Mouse (Mus musculus) hindbrain, embryonic 16.5 days (tissue): ENCODE data around the gene Setd1b. TPM values are rescaled to one million over a fixed set of nuclear protein-coding genes. Genes with fewer than 3 reads are reported as not detected.
A peak's percentile ranks its signal among the peaks of the same experiment; 100 is the strongest.

Source experiments
- ATAC-seq: fragments of 200-750 bp; cut with Nextera tagmentation; 2 replicates; pipeline ENCODE4 v1.8.0; 2017; ENCODE audit warnings: moderate TSS enrichment, moderate library complexity
- H3K27ac ChIP-seq: fragments of 300-500 bp; sonication (generic); 2 replicates; pipeline ENCODE4 v1.5.1; 2014; ENCODE audit warnings: low read depth, mild to moderate bottlenecking, control low read depth, low read length, moderate library complexity
- H3K27me3 ChIP-seq: fragments of 300-500 bp; sonication (generic); replicated peaks from 2 replicates; pipeline ENCODE4 v1.6.1; 2014; ENCODE audit warnings: low read length; ENCODE audit not compliant: control insufficient read depth, insufficient read depth
- H3K36me3 ChIP-seq: fragments of 300-500 bp; sonication (generic); 2 replicates; pipeline ENCODE4 v1.6.1; 2014; ENCODE audit warnings: mild to moderate bottlenecking, low read length, moderate library complexity, mixed read lengths; ENCODE audit not compliant: control insufficient read depth, insufficient read depth
- H3K4me1 ChIP-seq: fragments of 300-500 bp; sonication (generic); 2 replicates; pipeline ENCODE4 v1.6.1; 2014; ENCODE audit warnings: low read depth, low read length; ENCODE audit not compliant: control insufficient read depth, insufficient read depth
- H3K4me2 ChIP-seq: fragments of 300-500 bp; sonication (generic); 2 replicates; pipeline ENCODE4 v1.6.1; 2014; ENCODE audit warnings: mild to moderate bottlenecking, low read length, control low read depth, moderate library complexity
- H3K4me3 ChIP-seq: fragments of 300-500 bp; sonication (generic); 2 replicates; pipeline ENCODE4 v1.5.1; 2014; ENCODE audit warnings: mild to moderate bottlenecking, low read length, control low read depth, moderate library complexity
- H3K9ac ChIP-seq: fragments of 300-500 bp; sonication (generic); 2 replicates; pipeline ENCODE4 v1.6.1; 2014; ENCODE audit warnings: low read depth, mild to moderate bottlenecking, control low read depth, low read length, moderate library complexity
- H3K9me3 ChIP-seq: fragments of 300-500 bp; sonication (generic); 2 replicates; pipeline ENCODE4 v1.6.1; 2014; ENCODE audit warnings: mild to moderate bottlenecking, low read length, moderate library complexity; ENCODE audit not compliant: control insufficient read depth
- WGBS: fragments of 180-500 bp; shearing (Covaris S2); extraction: QIAGEN DNeasy Blood & Tissue Kit; methylation state at CpG from one replicate; pipeline ENCODE4 v1.1.7; 2014; 5-methylcytosine and 5-hydroxymethylcytosine counted together
- polyA plus RNA-seq: library from polyadenylated mRNA; unstranded; fragments of >200 nt; fragmentation: Nextera tagmentation; extraction: Ambion mirVana; gene quantifications from 2 replicates; pipeline ENCODE4 v1.2.1, GENCODE M21; 2015

Gene Setd1b
- polyA plus RNA-seq, 1 experiment from 2014 or later, result 9.5 TPM

DNA sequence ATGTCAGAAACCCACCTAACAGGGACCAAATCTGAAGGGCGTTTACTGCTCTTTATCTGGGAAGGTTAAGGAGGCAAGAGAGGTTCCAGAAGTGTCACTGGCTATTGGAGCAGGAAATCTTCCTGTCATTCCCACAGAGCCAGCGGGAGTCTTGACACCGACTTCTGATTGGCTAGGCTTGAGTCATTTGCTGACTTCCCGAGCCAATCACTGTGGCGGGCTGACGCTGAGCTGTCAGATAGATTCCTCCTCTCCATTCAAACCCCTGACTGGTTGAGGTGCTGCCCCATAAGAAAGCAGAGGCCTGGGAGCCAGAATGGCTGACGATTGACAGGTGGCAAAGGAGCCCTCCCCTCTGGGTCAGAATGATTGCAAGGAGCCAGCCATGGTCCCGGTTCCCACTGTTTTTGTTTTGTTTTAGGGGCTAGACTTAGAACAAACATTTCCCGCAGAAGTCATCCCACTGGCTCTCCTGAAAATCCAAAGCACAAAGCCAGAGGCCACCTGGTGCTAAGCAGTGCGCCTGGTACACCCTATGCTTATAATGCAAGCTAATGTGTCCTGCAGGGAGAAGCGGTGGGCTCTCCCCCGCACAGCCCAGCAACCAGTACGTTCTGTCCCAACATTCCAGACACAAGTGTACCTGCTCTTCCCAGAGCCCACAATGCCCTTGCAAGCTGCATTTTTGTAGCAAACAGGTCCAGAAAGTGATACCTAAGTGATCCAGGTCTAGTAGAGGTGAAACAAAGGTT is 32.4 kb upstream of the Setd1b start:
- peak; percentile 74 for ATAC-seq
- no peaks in the 10 kb centered on the region for H3K27me3 ChIP-seq
- 0 out of 2 replicates have a peak overlapping the region, but pooled peaks have one; percentile 20 for H3K9ac ChIP-seq
- H3K27ac ChIP-seq, result peak overlapping the region; percentile 53
- WGBS, result 20% methylated on average over 13 of the region's 13 CpGs
- H3K36me3 ChIP-seq, result no peaks in the 10 kb centered on the region
- peak overlapping the region; percentile 50 for H3K4me2 ChIP-seq
- H3K4me1 ChIP-seq, result peaks cover 12% of the 10 kb centered on the region
- no peaks in the 10 kb centered on the region for H3K9me3 ChIP-seq
- peak overlapping the region; percentile 13; the same call in 1 of the 2 replicates for H3K4me3 ChIP-seq

DNA sequence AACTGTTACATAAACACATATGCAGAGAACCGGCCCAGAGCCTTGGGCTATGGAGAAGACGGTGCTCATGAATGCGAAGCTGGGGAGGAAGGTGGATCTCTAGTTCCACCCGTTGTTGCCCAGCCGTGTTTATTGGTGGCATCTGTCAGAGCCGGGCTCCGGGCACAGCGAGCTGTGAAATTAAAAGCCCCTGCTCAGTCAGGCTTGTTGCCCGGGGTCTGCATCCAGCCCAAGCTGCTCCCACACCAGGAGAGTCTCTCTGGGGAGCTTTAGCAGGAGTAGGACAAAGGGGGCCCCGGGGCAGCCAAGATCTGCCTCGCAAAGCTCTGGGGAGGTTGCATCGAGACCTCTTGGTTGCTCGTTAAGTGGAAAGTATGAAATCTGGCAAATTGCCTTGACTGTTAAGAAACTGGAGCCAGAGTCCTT is 31.7 kb upstream of the Setd1b start:
- Histone ChIP-seq H3K36me3 (no peaks in the 10 kb centered on the region), H3K9ac (peak overlapping the region; percentile 7), H3K4me3 (no peak overlapping the region), H3K4me1 (peaks cover 12% of the 10 kb centered on the region), H3K27ac (peak overlapping the region; percentile 53), H3K27me3 (no peaks in the 10 kb centered on the region), H3K4me2 (no peak overlapping the region), H3K9me3 (no peaks in the 10 kb centered on the region)
- peak; percentile 69 for ATAC-seq
- WGBS, result 24% methylated on average over 13 of the region's 13 CpGs

GRCm38 (mm10) chr5:123114109-123114508 is 27.9 kb upstream of the Setd1b start:
- Histone ChIP-seq H3K9me3 (no peaks in the 10 kb centered on the region), H3K36me3 (no peaks in the 10 kb centered on the region), H3K4me3 (no peak overlapping the region), H3K9ac (no peak overlapping the region), H3K4me2 (no peak overlapping the region), H3K4me1 (peaks cover 12% of the 10 kb centered on the region), H3K27ac (no peak overlapping the region), H3K27me3 (no peaks in the 10 kb centered on the region)
- ATAC-seq, result no peak
- WGBS, result 48% methylated on average over 11 of the region's 11 CpGs

- H3K27me3 ChIP-seq, result no peaks in the 10 kb centered on the region
- no peaks in the 10 kb centered on the region for H3K9me3 ChIP-seq
- H3K4me2 ChIP-seq, result no peak overlapping the region
- H3K9ac ChIP-seq, result no peak overlapping the region
- no peak overlapping the region for H3K27ac ChIP-seq
- no peak overlapping the region for H3K4me3 ChIP-seq
- peaks cover 7% of the 10 kb centered on the region for H3K4me1 ChIP-seq
- ATAC-seq, result no peak; the same call in 1 of the 2 replicates
- 31% methylated on average over 7 of the region's 7 CpGs for WGBS
- H3K36me3 ChIP-seq, result no peaks in the 10 kb centered on the region
Observed at GRCm38 (mm10) chr5:123114924-123115323, 27.1 kb upstream of the Setd1b start.

GRCm38 (mm10) chr5:123116080-123116479 is 25.9 kb upstream of the Setd1b start:
- Histone ChIP-seq H3K27me3 (no peaks in the 10 kb centered on the region), H3K4me1 (no peaks in the 10 kb centered on the region), H3K27ac (no peak overlapping the region), H3K36me3 (no peaks in the 10 kb centered on the region), H3K4me3 (no peak overlapping the region), H3K4me2 (no peak overlapping the region), H3K9me3 (no peaks in the 10 kb centered on the region), H3K9ac (no peak overlapping the region)
- no peak for ATAC-seq
- WGBS, result 78% methylated on average over 8 of the region's 8 CpGs

GRCm38 (mm10) chr5:123117257-123117656 is 24.7 kb upstream of the Setd1b start:
- peak; percentile 57; the same call in 1 of the 2 replicates for ATAC-seq
- WGBS, result 15% methylated on average over 10 of the region's 10 CpGs
- H3K9ac ChIP-seq, result no peak overlapping the region

DNA sequence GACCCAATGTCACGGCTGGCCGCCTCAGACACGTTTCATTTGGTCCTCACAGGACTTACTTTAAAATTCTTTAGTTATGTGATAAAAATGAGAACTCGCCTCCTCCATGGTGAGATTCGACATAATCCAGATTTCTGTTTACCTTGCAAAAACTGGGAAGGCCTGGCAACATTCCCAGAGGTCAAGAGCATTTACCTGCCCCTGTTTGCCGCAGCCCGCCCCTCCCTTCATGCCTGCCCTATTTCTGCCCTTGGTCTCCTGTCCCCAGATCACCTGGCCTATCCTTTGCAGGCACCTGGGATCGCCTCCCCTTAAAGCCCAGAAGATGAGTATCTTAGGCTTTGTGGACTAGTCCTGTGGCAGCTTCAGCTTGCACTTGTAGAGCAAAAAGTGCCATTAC is 24.2 kb upstream of the Setd1b start:
- H3K9ac ChIP-seq, result no peak overlapping the region
- no peaks in the 10 kb centered on the region for H3K36me3 ChIP-seq
- no peak overlapping the region for H3K4me2 ChIP-seq
- no peak for ATAC-seq
- WGBS, result 84% methylated on average over 8 of the region's 8 CpGs
- no peaks in the 10 kb centered on the region for H3K9me3 ChIP-seq
- no peak overlapping the region for H3K4me3 ChIP-seq
- no peaks in the 10 kb centered on the region for H3K27me3 ChIP-seq
- no peak overlapping the region for H3K27ac ChIP-seq
- H3K4me1 ChIP-seq, result no peaks in the 10 kb centered on the region

More at GRCm38 (mm10) chr5:123117257-123117656, 24.7 kb upstream of the Setd1b start:
- Histone ChIP-seq H3K4me3 (no peak overlapping the region), H3K27ac (no peak overlapping the region), H3K36me3 (no peaks in the 10 kb centered on the region), H3K4me2 (no peak overlapping the region), H3K4me1 (no peaks in the 10 kb centered on the region), H3K27me3 (no peaks in the 10 kb centered on the region), H3K9me3 (no peaks in the 10 kb centered on the region)

DNA sequence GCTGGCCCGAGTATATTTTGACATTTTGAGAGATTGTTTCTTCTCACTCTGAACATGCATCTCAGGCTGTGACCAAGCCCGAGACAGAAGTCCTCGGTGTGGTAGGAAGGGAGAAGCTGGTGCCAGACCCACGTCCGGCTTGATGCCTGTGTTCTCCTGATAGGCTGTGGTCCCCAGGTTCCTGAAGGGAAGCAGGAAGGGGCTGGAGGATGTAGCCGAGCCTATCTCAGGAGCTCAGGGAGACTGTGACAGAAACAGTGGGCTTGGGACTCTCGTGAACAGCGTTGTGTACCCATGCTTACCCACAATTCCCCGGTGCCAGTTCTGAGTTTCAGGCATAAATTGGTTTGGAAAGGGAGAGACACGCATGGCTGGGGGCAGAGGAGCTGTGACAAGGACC is 23.2 kb upstream of the Setd1b start:
- Histone ChIP-seq H3K4me2 (no peak overlapping the region), H3K9me3 (no peaks in the 10 kb centered on the region), H3K27me3 (no peaks in the 10 kb centered on the region), H3K4me1 (no peaks in the 10 kb centered on the region), H3K36me3 (no peaks in the 10 kb centered on the region), H3K4me3 (no peak overlapping the region), H3K9ac (no peak overlapping the region), H3K27ac (no peak overlapping the region)
- WGBS, result 79% methylated on average over 10 of the region's 10 CpGs
- ATAC-seq, result no peak

DNA sequence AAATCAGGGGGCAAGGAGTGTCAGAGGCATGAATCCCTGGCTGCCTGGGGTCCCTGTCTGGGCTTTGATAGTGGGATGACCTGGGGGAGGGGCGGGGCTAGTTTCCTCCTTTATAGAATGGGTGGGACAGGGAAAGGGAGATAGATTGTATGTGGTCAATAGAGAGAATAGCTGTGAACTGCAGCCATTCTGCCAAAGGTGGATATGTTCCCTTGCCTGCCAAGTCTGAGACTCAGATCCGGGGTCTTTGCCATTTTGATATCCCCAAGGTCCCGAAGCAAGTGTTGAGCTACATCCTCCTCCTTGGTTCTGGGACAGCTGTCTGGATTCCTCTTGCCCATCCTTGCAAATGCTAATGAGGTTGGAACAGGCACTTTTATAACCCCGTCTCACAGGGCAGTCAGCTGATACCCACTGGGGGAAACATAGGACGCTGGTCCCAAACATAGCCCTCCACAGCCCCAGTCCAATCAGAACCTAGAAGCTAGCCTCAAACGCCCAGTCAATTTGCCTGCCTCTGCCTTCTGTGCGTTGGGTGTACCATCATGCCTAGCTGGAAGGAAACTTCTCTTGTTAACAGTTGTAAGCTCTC is 21.3 kb upstream of the Setd1b start:
- no peaks in the 10 kb centered on the region for H3K27me3 ChIP-seq

More for the DNA sequence above, 21.3 kb upstream of the Setd1b start:
- Histone ChIP-seq H3K27ac (no peak overlapping the region), H3K9me3 (no peaks in the 10 kb centered on the region), H3K4me3 (no peak overlapping the region), H3K36me3 (no peaks in the 10 kb centered on the region), H3K4me1 (no peaks in the 10 kb centered on the region), H3K4me2 (no peak overlapping the region), H3K9ac (no peak overlapping the region)
- ATAC-seq, result no peak
- WGBS, result 51% methylated on average over 7 of the region's 7 CpGs
